Mouse (Mus musculus) E14TG2a.4 (cell line): ENCODE results near the gene Grin2a.
"Not testable (repeated sequence)": the region's sequence is repeated elsewhere in the genome, so short reads cannot be mapped to it uniquely, and the experiment has no call there.

ENCODE experiments used
- H3K27me3 ChIP-seq: 2 replicates; pipeline ENCODE4 v1.6.1; 2014; ENCODE audit warnings: low read length, control low read depth; ENCODE audit not compliant: insufficient read depth
- H3K36me3 ChIP-seq: 2 replicates; pipeline ENCODE4 v1.6.1; 2014; ENCODE audit warnings: low read length, control low read depth; ENCODE audit not compliant: insufficient read depth
- H3K4me1 ChIP-seq: replicated peaks from 2 replicates; pipeline ENCODE4 v1.6.1; 2014; ENCODE audit warnings: low read depth, low read length, control low read depth
- H3K4me3 ChIP-seq: replicated peaks from 2 replicates; pipeline ENCODE4 v1.5.1; 2014; ENCODE audit warnings: mild to moderate bottlenecking, low read length
- H3K9me3 ChIP-seq: 2 replicates; pipeline ENCODE4 v1.6.1; 2014; ENCODE audit warnings: low read length, control low read depth
- CTCF ChIP-seq: conservative IDR thresholded peaks from 2 replicates; pipeline ENCODE4 v1.5.1; 2014; ENCODE audit warnings: low read length
- NANOG ChIP-seq: IDR thresholded peaks from 2 replicates; pipeline ENCODE4 v1.6.1; 2014; ENCODE audit warnings: borderline replicate concordance, low read length, mixed read lengths
- POU5F1 ChIP-seq: IDR thresholded peaks from 2 replicates; pipeline ENCODE4 v1.6.1; 2014; ENCODE audit warnings: low read length, borderline replicate concordance

The Grin2a gene

GRCm38 (mm10) chr16:9665896-9666295 lies 329.5 kb downstream of the Grin2a start:
- Histone ChIP-seq H3K27me3 (no peaks in the 10 kb centered on the region), H3K9me3 (no peaks in the 10 kb centered on the region), H3K36me3 (no peaks in the 10 kb centered on the region), H3K4me3 (no peak overlapping the region), H3K4me1 (no peaks in the 10 kb centered on the region)
- TF ChIP-seq CTCF (no peak), NANOG (no peak), POU5F1 (no peak)

DNA sequence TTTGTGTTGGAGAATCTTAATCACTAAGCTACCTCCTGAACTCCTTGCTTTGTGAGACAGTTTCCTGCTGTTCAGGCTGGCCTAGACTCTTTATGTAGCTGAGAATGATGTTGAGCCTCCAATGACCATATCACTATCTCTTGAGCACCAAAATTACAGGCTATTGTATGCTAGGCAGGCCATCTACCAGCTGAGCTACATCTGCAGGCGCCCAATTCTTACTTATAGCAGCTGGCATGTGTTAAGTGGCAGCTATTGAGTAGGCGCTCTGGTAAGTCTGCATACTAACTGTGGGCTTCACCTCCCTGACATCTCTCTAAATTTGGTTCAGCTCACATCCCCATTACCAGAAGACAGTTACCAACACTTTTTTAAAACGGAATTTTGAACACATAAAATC lies 331.3 kb downstream of the Grin2a start:
- H3K36me3 ChIP-seq = no peaks in the 10 kb centered on the region
- H3K4me3 ChIP-seq = no peak overlapping the region
- no peaks in the 10 kb centered on the region for H3K4me1 ChIP-seq
- no peaks in the 10 kb centered on the region for H3K27me3 ChIP-seq
- no peak for TF ChIP-seq NANOG
- TF ChIP-seq CTCF = no peak
- TF ChIP-seq POU5F1 = no peak
- H3K9me3 ChIP-seq = no peaks in the 10 kb centered on the region

- no peak overlapping the region for H3K4me3 ChIP-seq
- TF ChIP-seq POU5F1 = no peak
- no peak for TF ChIP-seq NANOG
- no peak for TF ChIP-seq CTCF
- no peaks in the 10 kb centered on the region for H3K4me1 ChIP-seq
- no peaks in the 10 kb centered on the region for H3K36me3 ChIP-seq
- no peaks in the 10 kb centered on the region for H3K27me3 ChIP-seq
- H3K9me3 ChIP-seq = no peaks in the 10 kb centered on the region
Observed at GRCm38 (mm10) chr16:9663508-9663907, 331.9 kb downstream of the Grin2a start.

- Histone ChIP-seq H3K4me1 (no peaks in the 10 kb centered on the region), H3K36me3 (no peaks in the 10 kb centered on the region), H3K4me3 (no peak overlapping the region), H3K27me3 (no peaks in the 10 kb centered on the region), H3K9me3 (no peaks in the 10 kb centered on the region)
- TF ChIP-seq NANOG (no peak), POU5F1 (no peak), CTCF (no peak)
Observed at GRCm38 (mm10) chr16:9625652-9626444, 369.5 kb downstream of the Grin2a start.

- Histone ChIP-seq H3K4me1 (no peaks in the 10 kb centered on the region), H3K9me3 (no peaks in the 10 kb centered on the region), H3K4me3 (no peak overlapping the region), H3K27me3 (no peaks in the 10 kb centered on the region), H3K36me3 (no peaks in the 10 kb centered on the region)
- no peak for TF ChIP-seq CTCF
- no peak for TF ChIP-seq NANOG
- TF ChIP-seq POU5F1 = no peak
Observed at GRCm38 (mm10) chr16:9624346-9624745, 371.0 kb downstream of the Grin2a start.

- no peak overlapping the region for H3K4me3 ChIP-seq
- peaks cover 15% of the 10 kb centered on the region for H3K4me1 ChIP-seq
- TF ChIP-seq NANOG = peak; percentile 89; the same call in 1 of the 2 replicates
- no peak for TF ChIP-seq POU5F1
- H3K27me3 ChIP-seq = no peaks in the 10 kb centered on the region
- no peaks in the 10 kb centered on the region for H3K9me3 ChIP-seq
- H3K36me3 ChIP-seq = no peaks in the 10 kb centered on the region
Observed at GRCm38 (mm10) chr16:9618206-9618605, 377.2 kb downstream of the Grin2a start.

- Histone ChIP-seq H3K9me3 (no peaks in the 10 kb centered on the region), H3K27me3 (no peaks in the 10 kb centered on the region), H3K36me3 (no peaks in the 10 kb centered on the region), H3K4me1 (peaks cover 15% of the 10 kb centered on the region), H3K4me3 (no peak overlapping the region)
- TF ChIP-seq CTCF = no peak
- no peak for TF ChIP-seq NANOG
- no peak for TF ChIP-seq POU5F1
Observed at GRCm38 (mm10) chr16:9617215-9617614, 378.1 kb downstream of the Grin2a start.

GRCm38 (mm10) chr16:9616807-9617206 lies 378.6 kb downstream of the Grin2a start:
- Histone ChIP-seq H3K9me3 (no peaks in the 10 kb centered on the region), H3K36me3 (no peaks in the 10 kb centered on the region), H3K27me3 (no peaks in the 10 kb centered on the region), H3K4me1 (peaks cover 15% of the 10 kb centered on the region), H3K4me3 (no peak overlapping the region)
- TF ChIP-seq POU5F1 (no peak), NANOG (no peak), CTCF (no peak)

- not testable (repeated sequence) for H3K27me3 ChIP-seq, H3K9me3 ChIP-seq, H3K36me3 ChIP-seq, H3K4me3 ChIP-seq, H3K4me1 ChIP-seq
Observed at GRCm38 (mm10) chr16:9612596-9612995, 382.8 kb downstream of the Grin2a start.
